Mouse (Mus musculus) midbrain, embryonic 10.5 days (tissue): Measurements from ENCODE around the gene Rhof. TPM values are rescaled to one million over a fixed set of nuclear protein-coding genes. Genes with fewer than 3 reads are reported as not detected.
"Not testable (repeated sequence)": the region's sequence is repeated elsewhere in the genome, so short reads cannot be mapped to it uniquely, and the experiment has no call there.

Source experiments
- DNase-seq: peaks from one replicate; pipeline ENCODE4 v3.0.0-alpha.2; 2017; ENCODE audit warnings: low spot score
- H3K27ac ChIP-seq: fragments of 300-500 bp; sonication (generic); replicated peaks from 2 replicates; pipeline ENCODE4 v1.5.1; 2016; ENCODE audit warnings: mild to moderate bottlenecking
- H3K27me3 ChIP-seq: fragments of 300-500 bp; sonication (generic); 2 replicates; pipeline ENCODE4 v1.6.1; 2016; ENCODE audit warnings: low read depth, mild to moderate bottlenecking; ENCODE audit not compliant: poor library complexity, severe bottlenecking
- H3K36me3 ChIP-seq: fragments of 300-500 bp; sonication (generic); 2 replicates; pipeline ENCODE4 v1.6.1; 2016; ENCODE audit warnings: mild to moderate bottlenecking, moderate library complexity
- H3K4me1 ChIP-seq: fragments of 300-500 bp; sonication (generic); 2 replicates; pipeline ENCODE4 v1.6.1; 2016
- H3K4me3 ChIP-seq: fragments of 300-500 bp; sonication (generic); 2 replicates; pipeline ENCODE4 v1.5.1; 2016; ENCODE audit warnings: mild to moderate bottlenecking, moderate library complexity
- H3K9me3 ChIP-seq: fragments of 300-500 bp; sonication (generic); replicated peaks from 2 replicates; pipeline ENCODE4 v1.6.1; 2016; ENCODE audit warnings: mild to moderate bottlenecking
- WGBS: fragments of 180-500 bp; shearing (Covaris S2); methylation state at CpG from one replicate; pipeline ENCODE4 v1.1.7; 2016; 5-methylcytosine and 5-hydroxymethylcytosine counted together
- polyA plus RNA-seq: library from polyadenylated mRNA; unstranded; fragments of >200 nt; fragmentation: Nextera tagmentation; extraction: Ambion mirVana; gene quantifications from 2 replicates; pipeline ENCODE4 v1.2.1, GENCODE M21; 2016

The Rhof gene
- polyA plus RNA-seq, 1 experiment from 2014 or later, result 1.4 TPM

- Histone ChIP-seq H3K36me3 (no peaks in the 10 kb centered on the region), H3K9me3 (no peaks in the 10 kb centered on the region), H3K27me3 (no peaks in the 10 kb centered on the region), H3K4me3 (no peak overlapping the region), H3K4me1 (peaks cover 12% of the 10 kb centered on the region; the same call in 1 of the 2 replicates), H3K27ac (no peak overlapping the region)
- no peak for DNase-seq
- WGBS, result 84% methylated on average over 3 of the region's 3 CpGs
Measured at GRCm38 (mm10) chr5:123063141-123063540, 69.4 kb downstream of the Rhof start.

GRCm38 (mm10) chr5:123061402-123061749, 71.1 kb downstream of the Rhof start:
- peaks cover 12% of the 10 kb centered on the region; the same call in 1 of the 2 replicates for H3K4me1 ChIP-seq
- not testable (repeated sequence) for H3K27ac ChIP-seq, DNase-seq, H3K36me3 ChIP-seq, H3K9me3 ChIP-seq, H3K4me3 ChIP-seq, H3K27me3 ChIP-seq
- 83% methylated on average over 6 of the region's 6 CpGs for WGBS

- Histone ChIP-seq H3K9me3 (no peaks in the 10 kb centered on the region), H3K27ac (no peak overlapping the region), H3K27me3 (no peaks in the 10 kb centered on the region), H3K4me1 (peaks cover 12% of the 10 kb centered on the region; the same call in 1 of the 2 replicates), H3K36me3 (no peaks in the 10 kb centered on the region), H3K4me3 (no peak overlapping the region)
- no peak for DNase-seq
- 83% methylated on average over 9 of the region's 9 CpGs for WGBS
Measured at GRCm38 (mm10) chr5:123060706-123061401, 71.6 kb downstream of the Rhof start.

GRCm38 (mm10) chr5:123059757-123060520, 72.6 kb downstream of the Rhof start:
- peak; percentile 42 for DNase-seq

GRCm38 (mm10) chr5:123058251-123059102, 74.0 kb downstream of the Rhof start:
- H3K9me3 ChIP-seq, result no peaks in the 10 kb centered on the region
- peaks cover 12% of the 10 kb centered on the region; the same call in 1 of the 2 replicates for H3K4me1 ChIP-seq
- 49% methylated on average over 16 of the region's 16 CpGs for WGBS
- DNase-seq, result no peak
- no peaks in the 10 kb centered on the region for H3K27me3 ChIP-seq
- peak overlapping the region; percentile 54 for H3K4me3 ChIP-seq
- H3K27ac ChIP-seq, result peak overlapping the region; percentile 83
- no peaks in the 10 kb centered on the region for H3K36me3 ChIP-seq

More at GRCm38 (mm10) chr5:123059757-123060520, 72.6 kb downstream of the Rhof start:
- Histone ChIP-seq H3K36me3 (no peaks in the 10 kb centered on the region), H3K4me3 (no peak overlapping the region), H3K27me3 (no peaks in the 10 kb centered on the region), H3K27ac (no peak overlapping the region), H3K4me1 (peaks cover 12% of the 10 kb centered on the region; the same call in 1 of the 2 replicates), H3K9me3 (no peaks in the 10 kb centered on the region)
- 42% methylated on average over 14 of the region's 14 CpGs for WGBS

GRCm38 (mm10) chr5:123057366-123058250, 74.9 kb downstream of the Rhof start:
- 8% methylated on average over 48 of the region's 48 CpGs for WGBS
- no peaks in the 10 kb centered on the region for H3K36me3 ChIP-seq
- peaks cover 12% of the 10 kb centered on the region; the same call in 1 of the 2 replicates for H3K4me1 ChIP-seq
- H3K27ac ChIP-seq, result peak overlapping the region; percentile 83
- peak overlapping the region; percentile 54 for H3K4me3 ChIP-seq
- DNase-seq, result peak; percentile 100
- no peaks in the 10 kb centered on the region for H3K9me3 ChIP-seq
- no peaks in the 10 kb centered on the region for H3K27me3 ChIP-seq

Other genes starting within 250 kb of the Rhof start
- 77.9 and 83.9 TPM in 2 replicates for gene Kdm2b, start 142.9 kb downstream of the Rhof start, polyA plus RNA-seq
- 8.7 and 10.3 TPM in 2 replicates for gene Orai1, start 117.6 kb downstream of the Rhof start, polyA plus RNA-seq
- 0.21 and 0.67 TPM in 2 replicates for gene Morn3, start 85.7 kb downstream of the Rhof start, polyA plus RNA-seq
- gene Tmem120b, start 64.3 kb downstream of the Rhof start, polyA plus RNA-seq, result 10.3 and 10.4 TPM in 2 replicates
- 7.4 and 7.9 TPM in 2 replicates for gene Setd1b, start 9.5 kb upstream of the Rhof start, polyA plus RNA-seq
- gene Psmd9, start 36.7 kb upstream of the Rhof start, polyA plus RNA-seq, result 75.7 and 78.5 TPM in 2 replicates
- not detected in 2 replicates for gene Hpd, start 50.0 kb upstream of the Rhof start, polyA plus RNA-seq
- 7.6 and 10.7 TPM in 2 replicates for gene Wdr66, start 119.4 kb upstream of the Rhof start, polyA plus RNA-seq
- 35.3 and 44.6 TPM in 2 replicates for gene Bcl7a, start 211.1 kb upstream of the Rhof start, polyA plus RNA-seq